Mouse (Mus musculus): Measurements from ENCODE around the gene Emilin1. TPM values are rescaled to one million over a fixed set of nuclear protein-coding genes. Genes with fewer than 3 reads are reported as not detected.

The Emilin1 gene
- polyA plus RNA-seq, 1 experiment from 2014 or later = 125 TPM

DNA sequence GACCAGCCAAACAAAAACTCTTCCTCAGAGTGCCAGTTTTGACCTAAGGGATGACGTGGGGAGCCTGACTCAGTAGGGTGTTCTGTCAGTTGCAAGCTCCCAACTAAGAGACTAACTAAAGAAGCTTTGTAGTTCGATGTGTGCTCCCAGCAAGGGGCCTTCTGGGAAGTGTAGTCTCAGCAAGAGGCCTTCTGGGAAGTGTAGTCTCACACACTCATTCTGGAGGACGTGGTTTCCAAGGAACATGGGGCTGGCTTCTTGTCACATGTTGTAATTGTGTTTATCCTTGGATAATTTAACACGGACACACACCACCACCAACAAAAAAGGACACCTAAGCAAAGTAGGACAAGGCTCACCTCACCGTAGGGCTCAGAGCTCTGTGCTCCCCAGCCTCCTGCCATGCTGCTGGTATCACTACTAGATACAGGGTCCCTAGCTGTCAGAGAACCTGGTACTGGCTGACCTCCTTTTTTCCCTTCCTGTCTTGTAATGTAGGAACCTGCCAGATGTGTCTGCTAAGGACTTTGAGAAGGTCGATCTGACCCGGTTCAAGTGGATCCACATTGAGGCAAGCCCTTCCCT lies 14.8 kb downstream of the Emilin1 start:
- Histone ChIP-seq H3K4me3 (no peak overlapping the region), H3K4me1 (replicated peaks) (peaks cover 10% of the 10 kb centered on the region), H3K9ac (no peak overlapping the region), H3K27ac (no peak overlapping the region), H3K9me3 (replicated peaks) (no peaks in the 10 kb centered on the region), H3K4me2 (peak overlapping the region; percentile 37), H3K27me3 (no peaks in the 10 kb centered on the region), H3K36me3 (no peaks in the 10 kb centered on the region)
- WGBS = 43% methylated on average over 7 of the region's 7 CpGs
- ATAC-seq (replicated peaks; ENCODE audit: insufficient number of reproducible peaks, insufficient read depth, low FRiP score, low read depth) = no peak; the same call in 1 of the 2 replicates

DNA sequence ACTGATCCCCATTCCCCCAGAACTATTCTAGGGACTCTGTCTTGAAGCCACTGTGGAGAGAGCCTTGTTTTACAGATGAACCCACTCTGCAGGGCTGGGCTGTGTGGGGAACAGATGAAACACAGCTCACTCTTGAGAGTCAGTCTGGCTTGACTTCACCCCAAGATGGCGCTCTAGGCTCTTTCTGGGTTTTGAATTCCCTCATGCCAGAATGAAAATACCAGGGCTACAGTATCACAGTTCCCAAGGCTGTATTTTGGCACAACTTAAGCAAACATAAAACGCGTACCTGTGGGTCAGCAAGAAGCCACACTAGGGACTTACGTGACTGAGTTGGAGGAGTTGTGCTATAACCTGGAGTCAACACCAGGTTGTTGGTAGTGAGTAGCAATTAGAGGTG lies 16.9 kb downstream of the Emilin1 start:
- Histone ChIP-seq H3K27ac (no peak overlapping the region), H3K9ac (no peak overlapping the region), H3K4me1 (replicated peaks) (peaks cover 9% of the 10 kb centered on the region), H3K36me3 (no peaks in the 10 kb centered on the region), H3K9me3 (replicated peaks) (no peaks in the 10 kb centered on the region), H3K4me2 (no peak overlapping the region), H3K27me3 (no peaks in the 10 kb centered on the region), H3K4me3 (no peak overlapping the region)
- no peak for ATAC-seq (replicated peaks; ENCODE audit: insufficient number of reproducible peaks, insufficient read depth, low FRiP score, low read depth)
- 43% methylated on average over 4 of the region's 4 CpGs for WGBS

DNA sequence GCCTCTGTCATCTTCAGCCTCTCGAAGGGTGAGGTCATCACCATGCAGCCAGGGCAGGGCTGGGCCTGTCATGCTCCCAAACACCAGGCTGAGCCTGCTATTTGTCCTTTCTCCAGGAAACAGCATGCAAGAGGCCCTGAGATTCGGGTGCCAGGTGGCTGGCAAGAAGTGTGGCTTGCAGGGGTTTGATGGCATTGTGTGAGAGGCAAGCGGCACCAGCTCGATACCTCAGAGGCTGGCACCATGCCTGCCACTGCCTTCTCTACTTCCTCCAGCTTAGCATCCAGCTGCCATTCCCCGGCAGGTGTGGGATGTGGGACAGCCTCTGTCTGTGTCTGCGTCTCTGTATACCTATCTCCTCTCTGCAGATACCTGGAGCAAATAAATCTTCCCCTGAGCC lies 17.6 kb downstream of the Emilin1 start:
- ATAC-seq (replicated peaks; ENCODE audit: insufficient number of reproducible peaks, insufficient read depth, low FRiP score, low read depth) = no peak
- WGBS = 79% methylated on average over 6 of the region's 6 CpGs
- Histone ChIP-seq H3K9me3 (replicated peaks) (no peaks in the 10 kb centered on the region), H3K4me3 (no peak overlapping the region), H3K4me1 (replicated peaks) (peaks cover 9% of the 10 kb centered on the region), H3K27me3 (no peaks in the 10 kb centered on the region), H3K4me2 (no peak overlapping the region), H3K36me3 (no peaks in the 10 kb centered on the region), H3K27ac (no peak overlapping the region), H3K9ac (no peak overlapping the region)

DNA sequence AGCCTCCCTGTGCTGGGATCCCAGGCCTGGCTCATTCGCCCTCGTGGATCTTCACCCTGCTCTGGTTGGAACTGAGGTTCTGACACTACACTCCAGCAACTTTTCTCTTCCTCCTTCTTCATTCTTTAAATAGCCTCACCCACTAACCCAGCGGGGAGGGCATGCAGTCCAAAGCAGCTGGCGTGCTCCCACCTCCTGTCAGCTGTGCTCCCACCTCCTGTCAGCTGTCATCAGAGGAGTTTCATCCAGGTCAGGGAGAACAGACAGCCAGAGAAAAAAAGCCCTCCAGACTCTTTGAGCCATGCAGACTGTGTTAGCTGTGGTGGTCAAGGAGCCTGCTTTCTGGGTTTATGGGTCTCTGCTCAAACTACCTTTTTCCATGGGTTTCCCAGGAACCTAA lies 18.2 kb downstream of the Emilin1 start:
- WGBS = 59% methylated on average over 4 of the region's 4 CpGs
- H3K9ac ChIP-seq = no peak overlapping the region
- no peak for ATAC-seq (replicated peaks; ENCODE audit: insufficient number of reproducible peaks, insufficient read depth, low FRiP score, low read depth)

DNA sequence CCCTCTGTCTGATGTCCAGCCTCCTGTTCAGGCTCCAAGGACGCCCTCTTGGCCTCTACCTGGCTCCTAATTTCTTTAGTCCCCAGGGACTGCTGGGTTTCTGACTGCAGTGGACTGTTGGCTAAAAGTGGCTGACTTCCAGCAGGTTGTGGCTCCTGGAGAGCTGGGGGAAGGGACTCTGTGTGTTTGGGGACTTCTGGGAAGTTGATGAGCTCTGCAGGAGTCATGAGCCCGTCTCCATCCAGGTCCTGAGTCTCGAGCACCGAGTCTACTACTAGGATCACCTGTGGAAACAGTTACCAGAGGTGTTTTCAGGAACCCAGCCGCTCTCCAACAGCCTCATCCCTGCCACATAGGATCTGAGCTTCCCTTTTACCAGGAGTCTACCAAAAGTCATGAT lies 20.5 kb downstream of the Emilin1 start:
- Histone ChIP-seq H3K36me3 (no peaks in the 10 kb centered on the region), H3K27me3 (no peaks in the 10 kb centered on the region), H3K27ac (no peak overlapping the region), H3K4me3 (no peak overlapping the region), H3K4me1 (replicated peaks) (peaks cover 7% of the 10 kb centered on the region), H3K9ac (no peak overlapping the region), H3K9me3 (replicated peaks) (no peaks in the 10 kb centered on the region), H3K4me2 (no peak overlapping the region)
- ATAC-seq (replicated peaks; ENCODE audit: insufficient number of reproducible peaks, insufficient read depth, low FRiP score, low read depth) = no peak
- 54% methylated on average over 5 of the region's 5 CpGs for WGBS

More for the DNA sequence above, 18.2 kb downstream of the Emilin1 start:
- no peaks in the 10 kb centered on the region for H3K36me3 ChIP-seq
- H3K9me3 ChIP-seq (replicated peaks) = no peaks in the 10 kb centered on the region
- H3K4me1 ChIP-seq (replicated peaks) = peaks cover 9% of the 10 kb centered on the region
- H3K27ac ChIP-seq = no peak overlapping the region
- H3K4me3 ChIP-seq = no peak overlapping the region
- H3K27me3 ChIP-seq = no peaks in the 10 kb centered on the region
- no peak overlapping the region for H3K4me2 ChIP-seq

DNA sequence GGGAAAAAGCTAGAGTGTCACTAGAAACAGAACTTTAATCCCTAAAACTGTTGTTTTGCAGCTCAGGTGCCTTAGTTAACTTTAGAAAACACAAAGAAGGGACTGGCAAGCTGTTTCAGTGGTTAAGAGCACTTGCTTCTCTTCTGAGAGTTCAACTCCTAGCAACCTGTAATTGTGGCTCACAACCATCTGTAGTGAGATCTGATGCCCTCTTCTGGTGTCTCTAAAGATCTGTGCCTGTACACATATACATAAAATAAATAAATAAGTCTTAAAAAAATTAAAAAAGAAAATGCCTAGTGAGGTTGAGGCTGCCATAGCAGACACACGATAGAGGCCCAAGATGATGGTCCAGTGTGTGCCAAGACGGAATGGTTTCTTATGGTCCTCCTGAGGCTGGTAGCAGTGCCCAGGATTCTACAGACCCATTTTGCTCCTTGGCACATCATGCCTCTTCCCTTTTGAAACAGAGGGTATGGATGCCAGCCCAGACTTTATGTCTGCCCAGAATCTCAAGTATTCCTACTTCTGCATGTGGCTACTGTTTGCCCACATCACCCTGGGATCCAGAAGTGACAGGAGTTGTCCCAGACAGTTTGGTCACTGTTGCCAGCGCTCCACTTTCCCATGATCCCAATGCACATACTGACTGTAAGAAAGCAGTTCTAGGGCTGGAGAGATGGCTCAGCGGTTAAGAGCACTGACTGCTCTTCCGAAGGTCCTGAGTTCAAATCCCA lies 21.7 kb downstream of the Emilin1 start:
- no peaks in the 10 kb centered on the region for H3K9me3 ChIP-seq (replicated peaks)
- H3K9ac ChIP-seq = no peak overlapping the region
- 89% methylated on average over 5 of the region's 5 CpGs for WGBS
- no peak for ATAC-seq (replicated peaks; ENCODE audit: insufficient number of reproducible peaks, insufficient read depth, low FRiP score, low read depth)
- H3K36me3 ChIP-seq = no peaks in the 10 kb centered on the region
- H3K27ac ChIP-seq = no peak overlapping the region
- no peak overlapping the region for H3K4me2 ChIP-seq
- H3K4me1 ChIP-seq (replicated peaks) = peaks cover 7% of the 10 kb centered on the region
- no peaks in the 10 kb centered on the region for H3K27me3 ChIP-seq
- no peak overlapping the region for H3K4me3 ChIP-seq

DNA sequence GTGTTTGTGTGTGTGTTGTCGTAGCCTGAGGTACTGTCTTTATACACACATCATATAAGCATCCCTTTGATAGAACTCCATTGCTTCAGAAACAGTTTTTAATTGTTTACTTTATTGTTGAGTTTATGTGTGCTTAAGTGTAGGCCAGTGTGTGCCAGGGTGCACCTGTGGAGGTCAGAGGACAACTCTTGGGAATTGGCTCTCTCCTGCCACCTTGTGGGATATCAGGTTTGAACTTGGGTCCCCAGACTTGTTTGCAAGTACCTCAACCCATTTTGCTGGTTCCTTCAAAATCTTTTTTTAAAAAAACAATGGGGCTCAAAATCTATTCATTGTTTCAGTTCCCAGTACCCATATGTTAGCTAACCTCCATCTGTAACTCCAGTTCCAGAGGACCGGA lies 29.8 kb downstream of the Emilin1 start:
- no peak overlapping the region for H3K27ac ChIP-seq
- H3K27me3 ChIP-seq = peaks cover 9% of the 10 kb centered on the region; the same call in 1 of the 2 replicates
- no peaks in the 10 kb centered on the region for H3K36me3 ChIP-seq
- peaks cover 7% of the 10 kb centered on the region for H3K4me1 ChIP-seq (replicated peaks)
- 94% methylated on average over 2 of the region's 2 CpGs for WGBS
- H3K4me2 ChIP-seq = no peak overlapping the region
- H3K9ac ChIP-seq = no peak overlapping the region
- H3K9me3 ChIP-seq (replicated peaks) = no peaks in the 10 kb centered on the region
- no peak overlapping the region for H3K4me3 ChIP-seq
- no peak for ATAC-seq (replicated peaks; ENCODE audit: insufficient number of reproducible peaks, insufficient read depth, low FRiP score, low read depth)

DNA sequence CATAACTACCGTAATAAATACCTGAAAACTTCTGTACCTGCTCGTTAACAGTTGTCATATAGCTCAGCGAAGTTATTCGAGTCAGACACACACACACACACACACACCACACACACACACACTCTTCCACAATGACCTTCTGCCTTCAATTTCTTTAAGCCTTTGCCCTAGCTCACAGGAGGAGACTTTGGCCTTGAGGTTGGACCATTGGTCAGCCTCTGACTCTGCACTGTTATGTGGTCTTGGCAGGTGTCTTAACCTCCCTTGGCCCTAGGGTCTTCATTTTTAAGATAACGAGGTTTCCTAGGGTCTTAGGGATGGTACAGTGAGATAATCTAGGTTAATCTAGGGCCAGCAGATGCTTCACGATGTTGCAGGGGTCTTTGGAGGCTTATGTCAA lies 31.1 kb downstream of the Emilin1 start:
- peaks cover 9% of the 10 kb centered on the region; the same call in 1 of the 2 replicates for H3K27me3 ChIP-seq
- no peak overlapping the region for H3K27ac ChIP-seq
- ATAC-seq (replicated peaks; ENCODE audit: insufficient number of reproducible peaks, insufficient read depth, low FRiP score, low read depth) = no peak
- no peak overlapping the region for H3K4me2 ChIP-seq
- no peak overlapping the region for H3K4me3 ChIP-seq
- no peaks in the 10 kb centered on the region for H3K9me3 ChIP-seq (replicated peaks)
- H3K9ac ChIP-seq = no peak overlapping the region
- peaks cover 13% of the 10 kb centered on the region for H3K4me1 ChIP-seq (replicated peaks)
- 84% methylated on average over 6 of the region's 6 CpGs for WGBS
- no peaks in the 10 kb centered on the region for H3K36me3 ChIP-seq

DNA sequence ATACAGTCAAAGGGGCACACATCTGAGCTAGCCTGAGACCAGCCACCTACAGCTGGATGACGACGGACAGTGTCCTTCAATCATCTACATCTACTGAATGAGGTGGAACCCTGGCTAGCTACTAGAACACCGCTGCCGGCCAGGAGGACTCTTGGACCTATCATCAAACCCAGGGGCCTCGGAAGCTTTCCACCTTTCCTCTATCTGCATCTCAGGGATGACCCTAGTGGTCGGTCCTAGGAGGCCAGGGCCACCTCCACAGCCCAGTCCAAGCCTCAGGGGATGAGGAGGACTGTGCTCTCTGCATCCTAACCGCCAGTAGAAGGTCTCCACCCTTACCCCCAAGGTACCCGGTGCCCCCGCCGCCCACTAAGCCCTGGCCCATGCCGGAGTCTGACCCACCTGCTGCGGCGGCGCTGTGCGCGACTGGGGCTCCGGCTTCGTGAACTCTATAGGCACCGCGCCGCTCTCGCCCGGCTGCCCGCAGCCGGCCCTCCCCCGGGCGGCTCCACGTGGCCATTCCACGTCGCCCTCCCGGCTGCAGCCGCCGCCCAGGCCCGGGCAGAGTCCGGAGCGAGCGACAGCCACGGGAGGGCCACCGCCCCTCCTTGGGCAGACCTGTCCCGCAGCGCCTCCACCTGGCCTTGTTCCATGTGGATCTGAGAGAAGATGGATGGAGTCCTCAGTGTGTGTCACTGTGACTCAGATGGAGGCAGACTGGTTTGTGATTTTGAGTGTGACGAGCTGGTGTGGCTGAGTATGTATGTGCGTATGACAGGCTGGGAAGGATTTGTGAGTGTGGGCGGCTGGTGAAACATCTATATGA lies 32.0 kb downstream of the Emilin1 start, which contains the start of gene Cgref1:
TSS of gene Cgref1 (minus strand) at position 636 of the 826 bp plus-strand sequence.
- no peak within 1 kb of the TSS for H3K27ac ChIP-seq
- peak; percentile 49; the same call in 1 of the 2 replicates for ATAC-seq (replicated peaks; ENCODE audit: insufficient number of reproducible peaks, insufficient read depth, low FRiP score, low read depth)
- H3K4me1 ChIP-seq (replicated peaks) = peaks cover 18% of the 10 kb centered on the region
- peak within 1 kb of the TSS; percentile 87 for H3K4me2 ChIP-seq
- peak within 1 kb of the TSS; percentile 56 for H3K9ac ChIP-seq
- peaks cover 9% of the 10 kb centered on the region; the same call in 1 of the 2 replicates for H3K27me3 ChIP-seq
- 7% methylated on average over 44 of the region's 44 CpGs for WGBS
- peak within 1 kb of the TSS; percentile 50 for H3K4me3 ChIP-seq
- no peaks in the 10 kb centered on the region for H3K9me3 ChIP-seq (replicated peaks)
- H3K36me3 ChIP-seq = no peaks in the 10 kb centered on the region

DNA sequence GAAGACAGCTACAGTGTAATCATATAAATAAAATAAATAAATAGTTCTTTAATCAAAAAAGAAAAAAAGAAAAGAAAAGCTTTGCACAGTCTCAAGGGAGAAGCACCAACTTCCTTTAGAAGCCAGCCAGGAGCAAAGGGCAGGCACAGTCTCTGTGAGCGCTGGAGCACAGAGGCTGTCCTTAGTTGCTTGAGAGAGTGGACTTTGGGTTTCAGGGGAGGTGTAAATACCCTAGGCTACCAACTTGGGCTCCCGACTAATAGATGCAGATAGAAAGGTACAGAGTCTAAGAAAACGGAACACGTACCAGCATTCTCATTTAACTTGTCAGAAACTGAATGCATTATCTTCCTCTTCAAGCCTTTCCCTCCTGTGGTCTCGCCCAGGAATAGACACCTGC lies 35.4 kb downstream of the Emilin1 start:
- Histone ChIP-seq H3K4me1 (replicated peaks) (peaks cover 25% of the 10 kb centered on the region), H3K4me2 (no peak overlapping the region), H3K9me3 (replicated peaks) (no peaks in the 10 kb centered on the region), H3K36me3 (peaks cover 2% of the 10 kb centered on the region), H3K27me3 (peaks cover 9% of the 10 kb centered on the region; the same call in 1 of the 2 replicates), H3K9ac (no peak overlapping the region), H3K27ac (no peak overlapping the region), H3K4me3 (no peak overlapping the region)
- WGBS = 73% methylated on average over 5 of the region's 5 CpGs
- no peak for ATAC-seq (replicated peaks; ENCODE audit: insufficient number of reproducible peaks, insufficient read depth, low FRiP score, low read depth)

DNA sequence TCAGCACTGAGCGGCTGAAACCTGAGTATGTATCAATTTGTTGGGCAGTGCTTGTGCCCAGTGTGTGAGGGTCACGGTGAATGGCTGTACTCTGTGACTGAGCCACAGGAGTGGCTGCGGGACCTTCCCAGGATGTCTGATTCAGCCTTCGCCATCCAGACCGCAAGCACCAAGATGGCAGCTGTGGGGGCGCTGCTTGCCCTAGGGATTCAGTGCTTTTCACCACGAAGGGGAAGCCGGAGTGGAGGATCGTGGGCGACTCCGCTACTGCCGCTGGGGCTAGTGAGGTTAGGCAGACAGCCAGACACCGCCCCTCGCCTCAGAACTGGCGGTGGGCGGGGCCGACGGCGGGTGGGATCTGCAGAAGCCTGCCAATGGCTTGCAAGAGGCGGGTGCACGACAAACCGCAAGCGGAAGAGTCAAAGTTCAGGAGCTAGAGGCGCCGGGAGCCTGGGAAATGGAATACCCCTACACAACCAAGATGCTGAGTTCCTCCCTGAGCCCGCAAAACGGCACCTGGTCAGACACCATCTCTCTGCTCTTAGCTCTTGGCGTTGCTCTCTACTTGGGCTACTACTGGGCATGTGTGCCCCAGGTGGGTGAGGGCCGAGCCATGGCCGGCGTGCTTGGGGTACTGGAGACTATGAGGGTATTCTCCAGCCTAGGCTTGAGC lies 36.6 kb downstream of the Emilin1 start:
- WGBS = under 1% methylated on average over 31 of the region's 31 CpGs
- Histone ChIP-seq H3K9me3 (replicated peaks) (no peaks in the 10 kb centered on the region), H3K4me3 (peak overlapping the region; percentile 75), H3K9ac (peak overlapping the region; percentile 69), H3K4me2 (peak overlapping the region; percentile 91), H3K27me3 (peaks cover 9% of the 10 kb centered on the region; the same call in 1 of the 2 replicates), H3K36me3 (peaks cover 13% of the 10 kb centered on the region), H3K27ac (peak overlapping the region; percentile 83), H3K4me1 (replicated peaks) (peaks cover 25% of the 10 kb centered on the region)
- ATAC-seq (replicated peaks; ENCODE audit: insufficient number of reproducible peaks, insufficient read depth, low FRiP score, low read depth) = peak; percentile 87
